Mouse (Mus musculus) neural tube, embryonic 10.5 days (tissue): ENCODE data around the gene Dock8.

Experiments used
- DNase-seq: peaks from one replicate; pipeline ENCODE4 v3.0.0-alpha.2; 2017; ENCODE audit warnings: low spot score; ENCODE audit errors: extremely low spot score

The Dock8 gene

GRCm38 (mm10) chr19:25247858-25248552 is 248.7 kb downstream of the Dock8 start:
- DNase-seq, result no peak

DNA sequence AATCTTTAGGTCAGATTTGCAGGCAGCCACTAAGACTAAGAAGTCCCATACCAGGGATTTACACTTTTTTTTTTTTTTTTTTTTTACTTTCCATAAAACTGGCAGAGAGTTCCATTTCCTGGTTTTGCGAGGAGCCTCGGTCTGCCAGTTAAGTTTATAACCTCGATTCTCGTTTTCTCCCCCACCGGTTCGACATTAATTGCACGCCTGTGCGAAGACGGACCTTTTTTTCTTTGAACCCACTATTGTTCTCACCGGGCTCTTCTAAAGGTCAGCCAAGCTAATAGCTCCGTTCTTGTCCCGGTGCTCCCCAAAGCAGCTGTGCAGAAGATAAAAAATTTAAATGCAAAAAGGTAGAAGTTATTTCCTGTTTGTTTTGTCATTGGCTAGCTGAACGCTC is 249.9 kb downstream of the Dock8 start:
- no peak for DNase-seq

GRCm38 (mm10) chr19:25251610-25252140 is 252.3 kb downstream of the Dock8 start:
- no peak for DNase-seq
